Mouse (Mus musculus) lung, embryonic 15.5 days (tissue): ENCODE measurements at regions not wholly inside any gene's neighbourhood (a gene's known extent, or its start where the extent isn't known, plus 50 kb on each side); places are given as distances from the start of the nearest gene placed in this dataset.

Source experiments
- ATAC-seq: fragments of 200-750 bp; cut with Nextera tagmentation; 2 replicates; pipeline ENCODE4 v1.8.0; 2017; ENCODE audit warnings: moderate number of reproducible peaks, borderline replicate concordance; ENCODE audit not compliant: low FRiP score, low TSS enrichment; ENCODE audit errors: extremely low read depth
- H3K27ac ChIP-seq: fragments of 300-500 bp; sonication (generic); 2 replicates; pipeline ENCODE4 v1.5.1; 2015; ENCODE audit warnings: moderate library complexity, mild to moderate bottlenecking, inconsistent platforms
- H3K27me3 ChIP-seq: fragments of 300-500 bp; sonication (generic); 2 replicates; pipeline ENCODE4 v1.6.1; 2015; ENCODE audit warnings: inconsistent platforms
- H3K36me3 ChIP-seq: fragments of 300-500 bp; sonication (generic); 2 replicates; pipeline ENCODE4 v1.6.1; 2015; ENCODE audit warnings: inconsistent platforms
- H3K4me1 ChIP-seq: fragments of 300-500 bp; sonication (generic); 2 replicates; pipeline ENCODE4 v1.6.1; 2015; ENCODE audit warnings: inconsistent platforms
- H3K4me2 ChIP-seq: fragments of 300-500 bp; sonication (generic); 2 replicates; pipeline ENCODE4 v1.6.1; 2015; ENCODE audit warnings: inconsistent platforms, mild to moderate bottlenecking, moderate library complexity
- H3K4me3 ChIP-seq: fragments of 300-500 bp; sonication (generic); 2 replicates; pipeline ENCODE4 v1.5.1; 2015; ENCODE audit warnings: mild to moderate bottlenecking, inconsistent platforms
- H3K9ac ChIP-seq: fragments of 300-500 bp; sonication (generic); 2 replicates; pipeline ENCODE4 v1.6.1; 2015; ENCODE audit warnings: inconsistent platforms
- H3K9me3 ChIP-seq: fragments of 300-500 bp; sonication (generic); 2 replicates; pipeline ENCODE4 v1.6.1; 2016; ENCODE audit warnings: inconsistent platforms
- WGBS: fragments of 180-500 bp; shearing (Covaris S2); methylation state at CpG from one replicate; pipeline ENCODE4 v1.1.7; 2015; 5-methylcytosine and 5-hydroxymethylcytosine counted together

DNA sequence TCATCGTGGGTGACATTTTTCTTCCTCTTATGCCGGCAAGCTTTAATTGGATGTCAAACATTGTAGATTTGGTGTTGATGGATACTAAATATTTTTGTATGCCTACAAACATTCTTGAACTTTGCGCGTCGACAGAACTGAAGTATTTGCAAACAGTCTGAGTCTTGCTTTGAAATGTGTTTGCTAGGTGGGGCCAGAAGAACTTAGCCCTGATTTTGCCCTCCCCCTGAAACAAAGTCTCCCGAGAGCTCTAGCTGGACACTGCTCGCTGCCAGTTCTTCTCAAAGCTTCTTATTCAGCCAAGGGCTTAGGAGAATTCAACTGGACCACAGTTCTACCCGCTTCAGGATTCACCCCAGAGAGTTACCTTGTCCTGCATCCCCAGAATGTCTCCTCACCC is 133.0 kb downstream of the Rpap3 start:
- WGBS: 20% methylated on average over 8 of the region's 8 CpGs
- H3K27ac ChIP-seq: no peak overlapping the region
- H3K36me3 ChIP-seq: no peaks in the 10 kb centered on the region
- no peaks in the 10 kb centered on the region for H3K27me3 ChIP-seq
- no peak for ATAC-seq
- H3K4me2 ChIP-seq: no peak overlapping the region
- H3K4me3 ChIP-seq: no peak overlapping the region
- H3K9ac ChIP-seq: no peak overlapping the region
- H3K4me1 ChIP-seq: peaks cover 38% of the 10 kb centered on the region
- no peaks in the 10 kb centered on the region for H3K9me3 ChIP-seq

DNA sequence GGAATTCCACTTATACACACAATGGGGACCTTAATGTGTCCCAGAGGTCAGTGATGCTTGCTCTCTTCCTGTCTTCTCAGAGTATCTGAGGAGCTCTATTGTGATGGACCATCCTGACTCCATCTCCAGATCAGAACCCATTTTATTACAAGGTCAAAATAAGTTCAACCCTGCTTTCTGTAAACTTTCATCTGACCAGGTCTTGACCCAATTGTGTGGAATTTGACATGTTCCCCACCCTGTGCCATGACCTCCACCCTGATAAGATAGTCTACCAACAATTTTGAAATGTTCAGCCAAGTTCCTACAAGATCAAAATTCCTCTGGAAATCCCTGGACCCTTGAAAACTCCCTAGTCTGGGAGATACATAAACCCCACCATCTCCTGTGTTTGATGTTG is 133.7 kb downstream of the Rpap3 start:
- Histone ChIP-seq H3K4me2 (no peak overlapping the region), H3K36me3 (no peaks in the 10 kb centered on the region), H3K27me3 (no peaks in the 10 kb centered on the region), H3K4me1 (peaks cover 33% of the 10 kb centered on the region), H3K9me3 (no peaks in the 10 kb centered on the region), H3K27ac (no peak overlapping the region), H3K9ac (no peak overlapping the region), H3K4me3 (no peak overlapping the region)
- no peak for ATAC-seq

DNA sequence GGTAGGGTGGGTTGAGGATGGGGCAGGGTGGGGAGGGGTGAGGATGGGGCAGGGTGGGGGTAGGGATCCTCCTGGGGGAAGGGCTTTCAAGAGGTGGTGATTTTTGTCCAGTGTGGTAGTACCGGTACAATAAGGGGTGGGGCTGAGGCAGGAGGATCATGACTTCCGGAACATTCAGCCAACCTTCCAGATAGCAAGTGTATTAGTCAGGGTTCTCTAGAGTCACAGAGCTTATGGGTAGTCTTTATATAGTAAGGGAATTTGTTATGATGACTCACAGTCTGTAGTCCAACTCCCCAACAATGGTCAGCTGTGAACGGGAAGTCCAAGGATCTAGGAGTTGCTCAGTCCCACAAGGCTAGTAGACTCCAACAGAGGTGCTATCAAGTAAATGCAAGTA is 145.5 kb downstream of the Rpap3 start:
- ATAC-seq: no peak

DNA sequence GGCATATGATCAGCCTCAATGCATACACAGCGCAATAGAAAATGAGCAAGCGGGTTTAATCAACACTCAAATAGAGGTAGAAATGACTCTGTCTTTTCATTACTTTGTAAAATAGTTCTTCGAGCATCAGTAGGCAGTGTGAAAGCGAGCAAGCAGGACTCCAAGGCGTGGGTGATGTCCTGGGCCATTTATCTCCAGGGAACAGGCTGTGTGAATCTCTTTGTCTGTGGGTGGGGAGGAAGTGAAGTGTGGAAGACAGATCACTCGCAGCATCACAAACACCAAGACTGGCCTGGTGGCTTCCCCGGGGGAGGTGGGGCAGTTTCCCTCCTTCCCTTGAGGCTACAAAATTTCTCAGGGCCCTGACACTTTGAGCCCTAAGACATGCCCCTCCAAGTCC is 146.9 kb downstream of the Rpap3 start:
- Histone ChIP-seq H3K27ac (no peak overlapping the region), H3K9ac (no peak overlapping the region), H3K27me3 (no peaks in the 10 kb centered on the region), H3K4me2 (no peak overlapping the region), H3K36me3 (no peaks in the 10 kb centered on the region), H3K9me3 (peaks cover 5% of the 10 kb centered on the region; the same call in 1 of the 2 replicates), H3K4me1 (no peaks in the 10 kb centered on the region), H3K4me3 (no peak overlapping the region)
- ATAC-seq: no peak
- 87% methylated on average over 7 of the region's 7 CpGs for WGBS

More for the DNA sequence above, 145.5 kb downstream of the Rpap3 start:
- H3K4me2 ChIP-seq: no peak overlapping the region
- H3K27me3 ChIP-seq: no peaks in the 10 kb centered on the region
- H3K27ac ChIP-seq: no peak overlapping the region
- no peaks in the 10 kb centered on the region for H3K4me1 ChIP-seq
- no peaks in the 10 kb centered on the region for H3K36me3 ChIP-seq
- H3K9ac ChIP-seq: no peak overlapping the region
- H3K9me3 ChIP-seq: peaks cover 5% of the 10 kb centered on the region; the same call in 1 of the 2 replicates
- H3K4me3 ChIP-seq: no peak overlapping the region
- WGBS: 91% methylated on average over 3 of the region's 3 CpGs

DNA sequence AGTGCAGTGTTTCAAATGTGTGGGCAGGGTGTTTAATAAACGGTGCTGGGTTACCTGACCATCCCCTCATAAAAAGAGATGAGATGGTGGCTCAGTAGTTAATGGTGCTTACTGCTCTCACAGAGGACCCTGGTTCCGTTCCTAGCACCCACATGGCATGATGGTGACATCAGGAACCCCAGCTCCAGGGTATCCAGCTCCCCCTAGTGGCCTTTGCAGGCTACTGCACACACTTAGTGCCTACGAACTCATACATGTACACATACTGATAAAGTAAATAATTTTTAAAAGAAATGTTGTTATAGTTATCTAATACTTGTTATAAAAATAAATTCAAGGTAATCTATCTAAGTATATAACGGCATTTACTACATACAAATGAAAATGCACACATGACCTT is 157.3 kb downstream of the Rpap3 start:
- ATAC-seq: no peak
- no peak overlapping the region for H3K4me2 ChIP-seq
- no peaks in the 10 kb centered on the region for H3K9me3 ChIP-seq
- H3K36me3 ChIP-seq: no peaks in the 10 kb centered on the region
- 83% methylated on average over 4 of the region's 4 CpGs for WGBS
- no peak overlapping the region for H3K4me3 ChIP-seq
- no peak overlapping the region for H3K27ac ChIP-seq
- H3K4me1 ChIP-seq: no peaks in the 10 kb centered on the region
- H3K27me3 ChIP-seq: no peaks in the 10 kb centered on the region
- H3K9ac ChIP-seq: no peak overlapping the region

DNA sequence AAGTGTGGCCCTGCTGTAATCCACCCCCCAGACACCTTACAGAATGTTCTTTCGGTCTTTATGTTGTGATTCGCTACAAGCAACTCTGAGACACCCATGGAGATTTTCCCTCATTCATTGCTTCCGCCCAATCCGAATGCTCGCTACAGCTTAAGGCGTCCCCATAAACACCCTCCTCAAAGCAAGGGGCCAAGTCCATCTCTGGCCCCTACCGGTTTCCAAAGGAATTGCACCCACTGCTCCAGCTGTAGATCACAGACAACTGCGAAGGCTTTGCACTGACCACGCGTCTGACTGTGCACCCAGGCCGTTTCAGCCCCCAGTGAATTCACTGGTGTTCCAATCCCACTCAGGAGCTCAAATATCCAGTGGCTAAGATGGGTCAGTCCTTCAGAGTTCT is 160.6 kb downstream of the Rpap3 start:
- 85% methylated on average over 11 of the region's 11 CpGs for WGBS
- H3K4me1 ChIP-seq: no peaks in the 10 kb centered on the region; the same call in 1 of the 2 replicates

DNA sequence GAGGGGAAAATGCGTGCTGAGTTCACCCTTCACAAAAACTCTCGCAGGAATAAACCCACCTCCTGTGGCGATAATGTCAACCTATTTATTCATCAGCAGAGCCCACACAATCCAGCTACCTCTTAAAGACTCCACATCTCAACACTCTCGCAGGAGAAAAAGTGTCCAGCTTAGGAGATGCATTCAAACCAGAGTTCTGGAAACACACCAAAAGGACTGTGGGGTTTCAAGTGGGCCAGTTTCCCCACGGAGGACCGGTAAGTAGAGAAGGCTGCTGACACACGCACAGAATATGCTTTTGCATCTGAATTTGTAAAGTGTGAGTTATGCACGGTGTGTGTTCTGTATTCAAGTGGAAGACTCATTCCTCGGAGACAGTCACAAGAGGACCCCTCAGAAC is 164.0 kb downstream of the Rpap3 start:
- Histone ChIP-seq H3K4me2 (no peak overlapping the region), H3K9me3 (no peaks in the 10 kb centered on the region), H3K36me3 (no peaks in the 10 kb centered on the region), H3K4me3 (no peak overlapping the region), H3K4me1 (no peaks in the 10 kb centered on the region; the same call in 1 of the 2 replicates), H3K27me3 (no peaks in the 10 kb centered on the region), H3K9ac (no peak overlapping the region), H3K27ac (no peak overlapping the region)
- no peak for ATAC-seq
- 74% methylated on average over 9 of the region's 9 CpGs for WGBS

More for the DNA sequence above, 160.6 kb downstream of the Rpap3 start:
- no peaks in the 10 kb centered on the region for H3K36me3 ChIP-seq
- no peak for ATAC-seq
- H3K27ac ChIP-seq: no peak overlapping the region
- H3K27me3 ChIP-seq: no peaks in the 10 kb centered on the region
- no peak overlapping the region for H3K4me2 ChIP-seq
- no peaks in the 10 kb centered on the region for H3K9me3 ChIP-seq
- no peak overlapping the region for H3K4me3 ChIP-seq
- no peak overlapping the region for H3K9ac ChIP-seq

DNA sequence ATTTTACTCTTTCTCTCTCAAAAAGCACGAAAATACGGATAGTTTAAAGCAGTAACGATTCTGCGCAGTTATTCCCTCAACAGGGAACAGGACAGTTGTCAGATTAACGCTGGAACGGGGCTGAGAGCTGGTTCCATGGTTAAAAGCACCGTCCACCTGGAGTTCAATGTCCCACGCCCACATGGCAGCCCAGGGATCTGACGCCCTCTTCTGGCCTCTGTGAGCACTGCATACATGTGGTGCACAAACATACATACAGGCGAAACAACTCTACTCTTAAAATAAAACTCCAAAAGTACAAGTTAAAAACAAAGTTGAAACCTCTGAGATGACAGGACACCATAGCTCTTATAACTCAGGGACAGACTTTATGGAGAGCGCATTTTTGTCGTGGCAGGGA is 169.5 kb downstream of the Rpap3 start:
- ATAC-seq: no peak
- 89% methylated on average over 12 of the region's 12 CpGs for WGBS
- no peaks in the 10 kb centered on the region for H3K9me3 ChIP-seq

DNA sequence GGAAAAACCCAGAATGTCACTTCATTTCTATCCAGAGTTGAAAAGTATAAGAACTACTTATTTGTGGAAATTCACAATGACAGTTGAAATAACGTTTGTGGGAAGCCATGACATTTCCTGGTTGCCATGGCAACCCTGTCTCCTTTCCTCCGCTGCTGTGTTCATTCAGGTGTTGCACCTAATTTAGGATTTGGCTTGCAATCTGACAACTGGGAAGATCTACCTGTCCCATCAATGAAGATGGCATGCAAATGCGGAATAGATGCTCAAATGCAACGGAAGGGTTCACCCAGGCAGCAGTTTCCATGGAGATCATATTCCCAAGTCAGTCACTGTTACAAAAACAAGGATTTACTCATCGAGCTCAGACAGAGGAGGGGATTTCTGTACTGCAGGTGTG is 170.7 kb downstream of the Rpap3 start:
- Histone ChIP-seq H3K4me3 (no peak overlapping the region), H3K4me2 (no peak overlapping the region), H3K9me3 (no peaks in the 10 kb centered on the region), H3K27me3 (no peaks in the 10 kb centered on the region), H3K36me3 (no peaks in the 10 kb centered on the region), H3K27ac (no peak overlapping the region), H3K9ac (no peak overlapping the region), H3K4me1 (no peaks in the 10 kb centered on the region)
- ATAC-seq: no peak
- 71% methylated on average over 5 of the region's 5 CpGs for WGBS

More for the DNA sequence above, 169.5 kb downstream of the Rpap3 start:
- Histone ChIP-seq H3K27me3 (no peaks in the 10 kb centered on the region), H3K4me3 (no peak overlapping the region), H3K9ac (no peak overlapping the region), H3K4me2 (no peak overlapping the region), H3K27ac (no peak overlapping the region), H3K4me1 (no peaks in the 10 kb centered on the region), H3K36me3 (no peaks in the 10 kb centered on the region)

DNA sequence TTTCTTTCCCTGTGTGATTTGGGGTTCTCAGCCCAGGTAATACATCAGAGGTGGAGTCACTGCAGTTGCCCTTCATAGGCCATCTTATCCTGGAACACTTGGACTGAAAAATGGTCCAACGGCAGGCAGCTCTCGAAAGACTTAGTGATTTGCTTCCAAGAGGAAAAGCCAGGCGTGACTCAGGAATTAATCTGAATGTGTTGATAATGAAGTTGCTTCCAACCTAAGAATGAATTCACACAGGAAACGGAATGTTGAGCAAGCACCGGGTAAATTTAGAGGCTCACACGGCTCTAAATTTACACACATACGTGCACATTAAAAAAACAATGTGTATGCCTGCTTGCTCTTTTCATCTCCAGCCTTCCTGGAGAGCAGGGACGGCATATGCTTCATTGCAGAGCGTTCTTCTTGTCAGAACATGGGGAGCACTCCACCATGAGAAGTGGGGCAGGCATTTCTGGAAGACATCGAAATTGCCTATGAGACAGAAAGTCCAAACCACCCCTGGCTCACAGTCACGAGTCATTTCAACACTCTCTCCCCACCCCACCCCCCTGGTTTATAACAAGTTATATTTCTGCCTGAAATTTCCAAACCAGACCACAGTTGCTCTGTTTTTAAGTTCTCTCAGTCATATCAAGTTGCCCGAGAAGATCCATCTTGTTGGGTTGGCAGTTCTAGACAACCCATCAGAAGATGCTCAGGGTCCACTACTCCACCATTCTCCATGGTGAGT is 171.9 kb downstream of the Rpap3 start:
- Histone ChIP-seq H3K4me2 (no peak overlapping the region), H3K4me3 (no peak overlapping the region), H3K27me3 (no peaks in the 10 kb centered on the region), H3K27ac (no peak overlapping the region), H3K9ac (no peak overlapping the region), H3K4me1 (no peaks in the 10 kb centered on the region), H3K9me3 (no peaks in the 10 kb centered on the region), H3K36me3 (no peaks in the 10 kb centered on the region)
- no peak for ATAC-seq
- 77% methylated on average over 12 of the region's 12 CpGs for WGBS

DNA sequence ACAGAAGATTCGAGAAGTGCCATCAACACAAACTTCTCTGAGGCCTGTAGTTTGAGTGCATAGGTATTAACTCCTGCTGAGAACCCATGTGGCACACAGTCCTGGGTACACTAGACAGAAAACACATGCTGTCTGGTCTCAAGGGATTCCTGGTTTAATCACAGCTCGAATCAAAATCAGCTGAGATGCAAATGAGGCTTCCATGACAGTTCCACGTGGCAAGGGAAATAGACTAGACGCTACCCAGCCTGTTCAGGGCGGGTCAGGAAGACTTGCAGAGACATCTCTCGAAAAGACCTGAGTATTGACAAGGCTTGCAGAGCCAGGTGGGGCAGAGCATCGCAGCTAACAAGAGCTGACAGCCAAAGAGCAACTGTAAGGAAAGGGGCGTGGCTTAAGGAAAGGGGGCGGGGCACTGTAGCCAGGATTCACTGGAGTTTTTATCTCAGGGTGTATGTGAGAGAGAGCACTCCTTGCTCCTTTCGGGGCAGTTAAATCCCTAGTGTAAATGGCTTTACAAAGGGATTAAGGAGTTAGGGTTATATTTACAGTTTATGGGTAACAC is 173.2 kb downstream of the Rpap3 start:
- H3K27me3 ChIP-seq: no peaks in the 10 kb centered on the region
- WGBS: 56% methylated on average over 10 of the region's 10 CpGs
- no peak overlapping the region for H3K9ac ChIP-seq
- H3K4me3 ChIP-seq: no peak overlapping the region
- H3K36me3 ChIP-seq: no peaks in the 10 kb centered on the region
- H3K9me3 ChIP-seq: no peaks in the 10 kb centered on the region
- H3K27ac ChIP-seq: no peak overlapping the region
- no peaks in the 10 kb centered on the region for H3K4me1 ChIP-seq
- H3K4me2 ChIP-seq: no peak overlapping the region
- ATAC-seq: no peak

DNA sequence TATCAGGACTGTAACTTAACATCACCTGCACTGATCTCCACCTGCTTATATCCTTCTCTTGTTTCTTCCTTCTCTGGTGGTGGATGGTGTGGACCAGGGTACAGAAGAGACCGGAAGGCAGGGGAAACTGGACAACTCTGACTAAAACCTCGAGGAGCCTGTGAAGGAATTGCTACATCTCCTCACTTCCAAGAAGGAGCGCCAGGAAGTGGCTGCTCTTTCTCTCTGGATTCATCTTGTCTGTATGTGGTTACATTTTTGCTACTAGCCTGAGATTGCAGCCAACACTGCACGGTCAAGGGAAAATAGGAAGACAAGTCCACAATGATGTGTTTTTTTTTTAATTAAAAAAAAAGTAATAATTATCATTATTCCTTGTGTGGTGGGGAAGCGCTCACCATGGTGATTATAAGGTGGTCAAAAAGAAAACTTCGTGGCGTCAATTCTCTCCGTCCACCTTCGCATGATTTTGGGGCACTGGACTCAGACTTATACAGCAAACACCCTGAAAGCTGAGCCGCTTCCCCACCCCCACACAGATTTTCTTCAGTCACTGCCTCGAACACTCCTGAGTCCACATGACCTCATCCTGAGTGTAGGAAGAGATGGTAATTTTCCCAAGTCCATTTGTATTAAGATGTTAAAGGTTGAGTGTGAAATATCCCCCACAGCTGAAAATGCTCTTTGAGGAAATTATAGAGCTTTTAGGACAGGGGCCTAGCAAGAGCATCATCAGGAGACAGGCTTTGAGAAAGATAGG is 177.2 kb downstream of the Rpap3 start:
- Histone ChIP-seq H3K4me1 (no peaks in the 10 kb centered on the region), H3K9me3 (no peaks in the 10 kb centered on the region), H3K4me3 (no peak overlapping the region), H3K36me3 (no peaks in the 10 kb centered on the region), H3K4me2 (no peak overlapping the region), H3K27me3 (no peaks in the 10 kb centered on the region), H3K9ac (no peak overlapping the region), H3K27ac (no peak overlapping the region)
- WGBS: 76% methylated on average over 11 of the region's 11 CpGs
- ATAC-seq: no peak
